ENCODE assay signal across 25 mouse cellular contexts in genomic region chr17:87115615-87116014, GRCm38 (mm10). TPM values are rescaled to one million over a fixed set of nuclear protein-coding genes. Genes with fewer than 3 reads are reported as not detected.
A peak's percentile ranks its signal among the peaks of the same experiment; 100 is the strongest.
DNase-seq lines count a peak whose midpoint lies in the region; ATAC-seq lines count a peak whose summit lies in the region.
"Had no signal": no experiment of that assay in that cellular context is flagged by ENCODE, and none has a peak within 500 bp of the region (broad histone marks: within the 10 kb centered on the region; RNA-seq: fewer than 3 reads in every experiment).

No protein-coding gene starts in this region.

- 68% methylated on average over 6 of the region's 6 CpGs for WGBS in hindbrain, embryonic 14.5 days
- WGBS in hindbrain, embryonic 11.5 days = 65% methylated on average over 6 of the region's 6 CpGs
- WGBS in forebrain, embryonic 14.5 days = 35% methylated on average over 6 of the region's 6 CpGs
- WGBS in neural tube, embryonic 14.5 days = 44% methylated on average over 6 of the region's 6 CpGs

- no peaks in the 10 kb centered on the region for H3K9me3 ChIP-seq in hindbrain, embryonic 14.5 days (ENCODE audit: control insufficient read depth, low read length)
- no peaks in the 10 kb centered on the region for H3K9me3 ChIP-seq in hindbrain, embryonic 11.5 days (ENCODE audit: control insufficient read depth, low read length)
- no peaks in the 10 kb centered on the region for H3K9me3 ChIP-seq in forebrain, embryonic 14.5 days (replicated peaks; ENCODE audit: control insufficient read depth, low read length)
- H3K9me3 ChIP-seq in neural tube, embryonic 14.5 days (ENCODE audit: control insufficient read depth, low read length) = no peaks in the 10 kb centered on the region
- H3K9me3 ChIP-seq: embryonic facial prominence, embryonic 10.5 days; G1E; limb, embryonic 13.5 days; liver, embryonic 13.5 days had no signal

- H3K4me3 ChIP-seq in hindbrain, embryonic 14.5 days (replicated peaks; ENCODE audit: low read length) = no peak overlapping the region
- H3K4me3 ChIP-seq in hindbrain, embryonic 11.5 days (ENCODE audit: low read depth, low read length) = no peak overlapping the region
- H3K4me3 ChIP-seq in forebrain, embryonic 14.5 days (ENCODE audit: low read depth, low read length) = no peak overlapping the region
- no peak overlapping the region for H3K4me3 ChIP-seq in neural tube, embryonic 14.5 days (ENCODE audit: low read depth, low read length)
- H3K4me3 ChIP-seq: embryonic facial prominence, embryonic 10.5 days; limb, embryonic 13.5 days; liver, embryonic 13.5 days; megakaryocyte, embryonic 14.5 days had no signal

- no peaks in the 10 kb centered on the region for H3K27me3 ChIP-seq in hindbrain, embryonic 14.5 days (ENCODE audit: control insufficient read depth, insufficient read depth, low read length)
- H3K27me3 ChIP-seq in hindbrain, embryonic 11.5 days (ENCODE audit: control insufficient read depth, insufficient read depth, low read length) = no peaks in the 10 kb centered on the region
- H3K27me3 ChIP-seq in forebrain, embryonic 14.5 days (replicated peaks; ENCODE audit: control insufficient read depth, insufficient read depth, low read length) = no peaks in the 10 kb centered on the region
- H3K27me3 ChIP-seq in neural tube, embryonic 14.5 days (ENCODE audit: control insufficient read depth, insufficient read depth, low read length) = no peaks in the 10 kb centered on the region
- H3K27me3 ChIP-seq: CH12.LX; limb, embryonic 13.5 days; liver, embryonic 13.5 days; megakaryocyte, embryonic 14.5 days; Patski had no signal

- no peaks in the 10 kb centered on the region for H3K36me3 ChIP-seq in hindbrain, embryonic 14.5 days (replicated peaks; ENCODE audit: control insufficient read depth, insufficient read depth)
- H3K36me3 ChIP-seq in hindbrain, embryonic 11.5 days (ENCODE audit: control insufficient read depth, insufficient read depth, low read length) = no peaks in the 10 kb centered on the region
- H3K36me3 ChIP-seq in forebrain, embryonic 14.5 days (ENCODE audit: control insufficient read depth, insufficient read depth, low read length) = no peaks in the 10 kb centered on the region
- H3K36me3 ChIP-seq in neural tube, embryonic 14.5 days (ENCODE audit: control insufficient read depth, insufficient read depth, low read length) = no peaks in the 10 kb centered on the region
- H3K36me3 ChIP-seq: embryonic facial prominence, embryonic 10.5 days; limb, embryonic 13.5 days; liver, embryonic 13.5 days had no signal

- H3K4me1 ChIP-seq in hindbrain, embryonic 14.5 days (replicated peaks; ENCODE audit: control insufficient read depth, insufficient read depth, low read length) = peaks cover 10% of the 10 kb centered on the region; the same call in 1 of the 2 replicates
- no peaks in the 10 kb centered on the region for H3K4me1 ChIP-seq in hindbrain, embryonic 11.5 days (replicated peaks; ENCODE audit: control insufficient read depth, insufficient read depth, low read length)
- 0 out of 2 replicates have a peak, but pooled peaks cover 3% of the 10 kb centered on the region for H3K4me1 ChIP-seq in forebrain, embryonic 14.5 days (ENCODE audit: control insufficient read depth, insufficient read depth, low read length)
- peaks cover 10% of the 10 kb centered on the region; the same call in 1 of the 2 replicates for H3K4me1 ChIP-seq in neural tube, embryonic 14.5 days (ENCODE audit: control insufficient read depth, insufficient read depth, low read length)

- H3K9ac ChIP-seq in hindbrain, embryonic 14.5 days = no peak overlapping the region
- H3K9ac ChIP-seq in hindbrain, embryonic 11.5 days (ENCODE audit: low read depth, low read length) = no peak overlapping the region
- no peak overlapping the region for H3K9ac ChIP-seq in forebrain, embryonic 14.5 days (ENCODE audit: low read length)
- H3K9ac ChIP-seq in neural tube, embryonic 14.5 days (replicated peaks; ENCODE audit: low read depth, low read length) = no peak overlapping the region
- H3K9ac ChIP-seq: limb, embryonic 13.5 days; liver, embryonic 13.5 days had no signal

- no peak overlapping the region for H3K4me2 ChIP-seq in hindbrain, embryonic 14.5 days (replicated peaks)
- no peak overlapping the region for H3K4me2 ChIP-seq in hindbrain, embryonic 11.5 days (replicated peaks; ENCODE audit: low read depth, low read length)
- H3K4me2 ChIP-seq in forebrain, embryonic 14.5 days (ENCODE audit: low read length) = no peak overlapping the region
- H3K4me2 ChIP-seq in neural tube, embryonic 14.5 days (ENCODE audit: low read depth, low read length) = no peak overlapping the region
- H3K4me2 ChIP-seq: limb, embryonic 13.5 days; liver, embryonic 13.5 days had no signal

- intact Hi-C loops in left cerebral cortex, postnatal 10 days (cut with DNase I) = no loop called here

- H3K27ac ChIP-seq in hindbrain, embryonic 14.5 days = peak overlapping the region; percentile 4; the same call in 1 of the 2 replicates
- no peak overlapping the region for H3K27ac ChIP-seq in hindbrain, embryonic 11.5 days (ENCODE audit: low read depth, low read length)
- no peak overlapping the region; the same call in 1 of the 2 replicates for H3K27ac ChIP-seq in forebrain, embryonic 14.5 days (ENCODE audit: low read depth, low read length)
- peak overlapping the region; percentile 39; the same call in 1 of the 2 replicates for H3K27ac ChIP-seq in neural tube, embryonic 14.5 days (ENCODE audit: low read depth, low read length)
- H3K27ac ChIP-seq: embryonic facial prominence, embryonic 10.5 days; limb, embryonic 13.5 days; liver, embryonic 13.5 days had no signal

- DNase-seq in hindbrain, embryonic 14.5 days (ENCODE audit: low spot score) = no peak
- DNase-seq in hindbrain, embryonic 11.5 days (ENCODE audit: low spot score) = no peak
- peak; percentile 59 for DNase-seq in A20 (ENCODE audit: low read depth, low spot score)
- DNase-seq in forebrain, embryonic 14.5 days (ENCODE audit: low spot score) = peak; percentile 75
- no peak for DNase-seq in lung, postnatal 10 days
- DNase-seq in left cerebral cortex, postnatal 10 days (ENCODE audit: extremely low spot score in 1 of 2, low spot score in 2 of 2) = no peak
- DNase-seq: adrenal gland, postnatal 36 days; B cell, adult 2 months; cerebellum, adult 11-12 months; cerebellum, postnatal 10 days; kidney, adult 2 months; kidney, postnatal 10 days; liver, embryonic 13.5 days; lung, adult 2 months; midbrain, embryonic 14.5 days; right cerebral cortex, postnatal 25 days; spleen, adult 18-20 months had no signal

- ATAC-seq in hindbrain, embryonic 14.5 days (ENCODE audit: low FRiP score) = no peak
- no peak for ATAC-seq in hindbrain, embryonic 11.5 days (ENCODE audit: low FRiP score)
- ATAC-seq in forebrain, embryonic 14.5 days = peak; percentile 74; the same call in 1 of the 2 replicates
- no peak for ATAC-seq in neural tube, embryonic 14.5 days (ENCODE audit: low read depth)
- ATAC-seq: inflammation-experienced regulatory T-cells, adult 6 months; Patski had no signal

RNA-seq across cellular contexts. Expression of gene Socs5, which starts 8.1 kb away (rescaled TPM):
- 22.1 and 24.0 TPM in 2 replicates for polyA plus RNA-seq in hindbrain, embryonic 14.5 days (2014; fragmentation: Nextera tagmentation; extraction: Ambion mirVana)
- 15.0 and 16.2 TPM in 2 replicates for polyA plus RNA-seq in hindbrain, embryonic 11.5 days (2014; fragmentation: Nextera tagmentation; extraction: Ambion mirVana)
- 13.2 and 15.4 TPM in 2 replicates for polyA plus RNA-seq in forebrain, embryonic 14.5 days (2014; fragmentation: Nextera tagmentation; extraction: Ambion mirVana)
- 23.0 and 25.2 TPM in 2 replicates for polyA plus RNA-seq in neural tube, embryonic 14.5 days (2014; fragmentation: Nextera tagmentation; extraction: Ambion mirVana)
- 10 to 100 TPM; 59.2 to 59.8 TPM for total RNA-seq in left cerebral cortex, postnatal 10 days (2021)

Comparison
In these comparisons a context has a peak if more than half of its experiments do, and no peak if none do; other contexts are left out.
1. H3K27ac ChIP-seq: peak in hindbrain, embryonic 14.5 days (single experiment) and neural tube, embryonic 14.5 days (single experiment); none in hindbrain, embryonic 11.5 days (single experiment) and forebrain, embryonic 14.5 days (single experiment).
2. DNase-seq: peak in A20 (single experiment) and forebrain, embryonic 14.5 days (single experiment); none in hindbrain, embryonic 14.5 days (single experiment), hindbrain, embryonic 11.5 days (single experiment), lung, postnatal 10 days (single experiment) and left cerebral cortex, postnatal 10 days (0 of 2).